Mouse (Mus musculus) small intestine, adult 2 months (tissue): ENCODE data around the gene Gm49378. TPM values are rescaled to one million over a fixed set of nuclear protein-coding genes. Genes with fewer than 3 reads are reported as not detected.
A peak's percentile ranks its signal among the peaks of the same experiment; 100 is the strongest.

Source experiments
- H3K27ac ChIP-seq: fragments of 200-500 bp; 2 replicates; pipeline ENCODE4 v1.5.1; 2012; ENCODE audit warnings: low read depth, low read length, control low read depth, inconsistent platforms; ENCODE audit not compliant: insufficient read depth
- H3K27me3 ChIP-seq: fragments of 200-500 bp; 2 replicates; pipeline ENCODE4 v1.6.1; 2012; ENCODE audit warnings: mild to moderate bottlenecking, moderate library complexity, low read length, inconsistent platforms; ENCODE audit not compliant: control insufficient read depth, insufficient read depth
- H3K36me3 ChIP-seq: fragments of 200-500 bp; 2 replicates; pipeline ENCODE4 v1.6.1; 2012; ENCODE audit warnings: mild to moderate bottlenecking, low read length, control low read depth, inconsistent platforms; ENCODE audit not compliant: control insufficient read depth, insufficient read depth
- H3K4me1 ChIP-seq: fragments of 200-500 bp; 2 replicates; pipeline ENCODE4 v1.6.1; 2012; ENCODE audit warnings: low read length, inconsistent platforms, mixed read lengths; ENCODE audit not compliant: control insufficient read depth, insufficient read depth, insufficient read length
- H3K4me3 ChIP-seq: fragments of 200-500 bp; 2 replicates; pipeline ENCODE4 v1.5.1; 2012; ENCODE audit warnings: low read depth, mild to moderate bottlenecking, control low read depth, inconsistent platforms, low read length, moderate library complexity
- CTCF ChIP-seq: fragments of 200-500 bp; IDR thresholded peaks from 2 replicates; pipeline ENCODE4 v1.5.1; 2012; ENCODE audit warnings: low read depth, mild to moderate bottlenecking, control low read depth, inconsistent platforms, low read length, moderate library complexity, mixed read lengths; ENCODE audit not compliant: insufficient replicate concordance, insufficient read length; ENCODE audit errors: extremely low read depth
- POLR2A ChIP-seq: fragments of 200-500 bp; IDR thresholded peaks from 2 replicates; pipeline ENCODE4 v1.6.1; 2012; ENCODE audit warnings: low read depth, mild to moderate bottlenecking, control low read depth, inconsistent platforms, low read length, moderate library complexity
- WGBS: fragments of 180-500 bp; shearing (Covaris S2); methylation state at CpG from one replicate; pipeline ENCODE4 v1.1.7; 2018; 5-methylcytosine and 5-hydroxymethylcytosine counted together
- polyA plus RNA-seq: library from polyadenylated mRNA; depleted of rRNA; stranded (reverse); fragments of >200 nt; gene quantifications from 2 replicates; pipeline ENCODE4 v1.2.3, GENCODE M21; 2012

Gene Gm49378
- polyA plus RNA-seq, 1 experiment, result 8.6 TPM

DNA sequence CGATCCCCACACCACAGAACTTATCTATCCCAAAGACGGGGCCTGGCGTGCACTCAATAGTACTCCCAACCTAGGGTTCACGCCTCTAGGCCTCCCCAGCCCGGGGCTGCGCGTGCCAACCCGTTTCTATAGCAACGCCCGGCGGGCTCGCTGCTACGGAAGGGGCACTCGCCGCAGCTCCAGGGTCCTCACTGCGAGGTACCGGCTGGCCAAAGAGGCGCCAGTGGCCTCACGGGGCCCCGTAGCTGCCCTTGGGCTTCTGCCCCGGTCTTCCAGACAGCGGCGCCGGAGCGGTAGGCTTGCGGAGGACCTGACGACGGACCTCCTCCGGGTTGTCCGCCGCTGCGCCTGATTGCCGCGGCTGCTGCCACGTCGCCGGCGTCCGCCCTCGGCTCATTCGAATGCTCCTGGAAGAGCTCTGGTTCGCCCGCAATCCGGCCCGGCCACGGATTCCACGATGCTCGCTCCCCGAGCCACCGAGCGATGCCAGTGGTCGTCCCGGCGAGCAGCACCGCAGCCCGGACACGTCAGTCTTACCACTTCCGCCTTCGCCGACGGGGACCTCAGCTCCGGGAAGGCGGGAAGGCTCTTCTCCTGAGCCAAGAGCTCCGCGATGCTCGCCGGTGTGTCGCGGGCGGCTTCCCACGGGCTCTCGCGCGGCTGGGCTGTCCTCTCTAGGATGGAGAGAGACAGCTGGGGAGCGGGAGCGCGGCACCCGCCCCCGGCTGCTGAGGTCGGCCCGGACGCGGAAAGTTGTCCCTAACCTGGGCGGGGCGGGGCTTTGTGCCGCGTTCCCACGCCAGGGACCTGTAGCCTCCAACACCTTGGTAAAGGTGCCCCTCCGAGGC, 5.6 kb upstream of the Gm49378 start, which contains the start of gene Tm9sf1:
Gene Tm9sf1, minus strand, starts transcription at position 747 of the 848 bp plus-strand sequence.
- Histone ChIP-seq H3K4me3 (peak within 1 kb of the TSS; percentile 93), H3K4me1 (peaks cover 11% of the 10 kb centered on the region; the same call in 1 of the 2 replicates), H3K36me3 (peaks cover 26% of the 10 kb centered on the region), H3K27me3 (no peaks in the 10 kb centered on the region), H3K27ac (peak within 1 kb of the TSS; percentile 97)
- WGBS, result under 1% methylated on average over 89 of the region's 89 CpGs
- TF ChIP-seq POLR2A, result peak; percentile 12; the same call in 1 of the 2 replicates
- no peak for TF ChIP-seq CTCF

DNA sequence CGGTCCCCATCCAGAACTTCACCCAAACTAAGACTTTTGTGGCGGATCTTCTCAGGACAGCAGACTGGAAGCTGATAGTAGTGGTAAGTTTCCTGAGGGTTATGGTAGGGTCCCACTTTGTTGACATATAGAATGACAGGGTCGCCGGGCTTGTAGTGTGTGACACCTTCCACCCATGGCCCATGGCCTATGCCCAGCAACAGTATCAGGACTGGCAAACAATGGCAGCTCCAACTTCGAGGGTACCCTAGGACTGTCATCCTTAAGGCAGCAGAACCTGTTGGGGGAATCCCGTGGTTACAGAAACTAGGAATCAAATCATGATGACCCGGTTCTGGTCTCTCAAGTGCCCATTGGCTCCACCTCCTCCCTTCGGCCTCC, 5.0 kb upstream of the Gm49378 start:
- Histone ChIP-seq H3K27ac (peak overlapping the region; percentile 97), H3K4me1 (peaks cover 11% of the 10 kb centered on the region; the same call in 1 of the 2 replicates), H3K36me3 (peaks cover 31% of the 10 kb centered on the region), H3K27me3 (no peaks in the 10 kb centered on the region), H3K4me3 (peak overlapping the region; percentile 93)
- 12% methylated on average over 8 of the region's 8 CpGs for WGBS
- TF ChIP-seq POLR2A (no peak), CTCF (no peak)

DNA sequence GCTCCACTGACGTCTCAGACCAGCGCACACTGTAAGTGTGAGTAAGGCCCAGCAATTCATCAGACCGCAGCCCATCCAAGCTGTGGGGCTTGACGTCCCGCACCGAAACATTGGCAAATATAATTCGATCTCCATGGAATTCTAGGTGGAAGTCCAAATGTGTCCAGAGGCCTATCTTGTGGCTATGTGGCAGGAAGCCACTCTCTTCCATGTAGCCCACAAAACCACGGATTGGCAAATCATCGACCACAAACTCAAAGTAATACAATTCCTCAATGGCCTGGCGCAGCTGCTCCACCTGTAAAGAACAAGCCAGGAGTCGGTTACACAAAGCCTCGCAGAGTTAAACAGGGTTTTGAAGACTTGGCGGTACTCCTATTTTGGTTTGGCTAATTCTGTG, 3.6 kb upstream of the Gm49378 start:
- TF ChIP-seq POLR2A, result no peak
- no peak for TF ChIP-seq CTCF
- Histone ChIP-seq H3K4me1 (peaks cover 11% of the 10 kb centered on the region; the same call in 1 of the 2 replicates), H3K27ac (no peak overlapping the region), H3K36me3 (peaks cover 32% of the 10 kb centered on the region), H3K27me3 (no peaks in the 10 kb centered on the region), H3K4me3 (no peak overlapping the region)
- WGBS, result 92% methylated on average over 13 of the region's 13 CpGs

DNA sequence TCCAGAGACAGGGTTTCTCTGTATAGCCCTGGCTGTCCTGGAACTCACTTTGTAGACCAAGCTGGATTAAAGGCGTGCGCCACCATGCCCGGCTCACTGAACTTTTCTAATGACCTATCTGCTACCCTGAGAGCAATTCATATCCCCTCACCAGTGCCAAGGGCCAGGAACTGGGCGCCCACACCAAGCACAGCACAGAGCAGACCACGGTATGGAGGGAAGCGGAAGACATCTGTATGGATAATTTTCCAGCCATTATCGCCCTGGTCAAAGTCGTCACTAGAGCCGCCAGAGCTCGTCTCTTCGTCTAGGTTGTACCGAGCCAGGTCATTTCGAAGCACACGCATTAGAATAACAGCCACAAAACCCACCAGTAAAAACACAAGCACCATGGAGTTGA, 3.1 kb upstream of the Gm49378 start:
- H3K36me3 ChIP-seq, result peaks cover 34% of the 10 kb centered on the region
- no peak overlapping the region for H3K27ac ChIP-seq
- no peak for TF ChIP-seq CTCF
- no peak for TF ChIP-seq POLR2A
- H3K4me3 ChIP-seq, result no peak overlapping the region
- no peaks in the 10 kb centered on the region for H3K27me3 ChIP-seq
- WGBS, result 96% methylated on average over 14 of the region's 14 CpGs
- H3K4me1 ChIP-seq, result peaks cover 11% of the 10 kb centered on the region; the same call in 1 of the 2 replicates

DNA sequence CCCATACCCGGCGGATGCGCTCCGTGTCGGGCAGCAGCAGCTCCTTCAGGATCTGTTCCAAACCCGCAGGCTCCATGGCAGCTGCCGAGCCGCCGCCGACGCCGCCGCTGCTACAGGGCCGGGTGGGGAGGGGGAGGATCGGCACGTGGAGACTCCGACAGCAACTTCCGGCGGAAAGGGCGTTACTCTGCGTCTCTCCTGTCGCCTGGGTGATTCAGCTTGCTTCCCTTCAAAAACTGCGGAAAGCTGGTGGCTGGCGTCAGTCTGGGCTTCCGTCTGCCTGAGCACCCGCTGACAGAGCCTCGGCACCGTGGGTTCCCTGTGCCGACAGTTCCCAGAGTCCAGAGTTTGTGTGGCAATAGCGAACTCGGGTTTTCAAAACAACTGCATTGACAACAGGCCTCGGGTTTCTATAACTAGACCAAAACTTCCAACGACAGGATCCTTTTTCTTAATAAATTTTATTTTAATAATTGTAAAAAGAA, 2.1 kb downstream of the Gm49378 start, which contains the start of gene Ipo4:
Gene Ipo4, minus strand, starts transcription at position 435 of the 485 bp plus-strand sequence.
- H3K27ac ChIP-seq, result no peak within 1 kb of the TSS; the same call in 1 of the 2 replicates
- H3K36me3 ChIP-seq, result peaks cover 45% of the 10 kb centered on the region
- WGBS, result 1% methylated on average over 33 of the region's 33 CpGs
- TF ChIP-seq POLR2A (peak; percentile 54; the same call in 1 of the 2 replicates), CTCF (no peak)
- no peaks in the 10 kb centered on the region for H3K27me3 ChIP-seq
- H3K4me3 ChIP-seq, result peak within 1 kb of the TSS; percentile 73
- H3K4me1 ChIP-seq, result peaks cover 2% of the 10 kb centered on the region; the same call in 1 of the 2 replicates

DNA sequence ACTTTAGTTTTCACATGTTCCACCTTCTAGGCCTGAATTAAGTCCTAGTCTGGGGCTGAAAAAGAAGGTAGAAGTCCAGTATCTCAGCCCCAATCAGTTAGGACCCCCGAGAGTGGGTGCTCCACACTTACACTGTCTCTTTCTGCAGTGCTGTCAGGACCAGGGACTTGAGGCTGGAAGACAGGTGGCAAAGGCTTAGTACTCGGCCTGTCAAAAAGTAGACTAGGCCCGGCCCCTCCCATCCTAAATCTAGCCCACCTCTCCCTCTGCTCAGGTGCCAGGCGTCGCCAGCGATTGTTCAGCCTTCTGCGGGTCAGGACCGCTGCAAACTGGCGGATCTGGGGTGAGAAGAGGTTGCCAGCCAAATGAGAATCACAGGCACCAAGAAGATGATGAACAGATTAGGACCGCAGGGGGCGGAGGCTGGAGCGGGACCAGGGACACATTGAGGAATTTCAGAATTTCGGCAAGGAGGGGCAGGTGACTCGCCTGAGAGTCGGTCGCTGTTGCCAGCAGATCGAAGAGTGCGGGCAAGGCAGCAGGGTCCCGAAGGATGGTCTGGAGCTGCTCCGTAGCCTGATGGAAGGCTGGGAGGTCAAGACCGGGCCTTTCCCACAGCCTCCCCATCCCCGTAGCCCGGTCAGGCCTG, 2.7 kb downstream of the Gm49378 start:
- WGBS, result 3% methylated on average over 23 of the region's 23 CpGs
- peaks cover 4% of the 10 kb centered on the region for H3K4me1 ChIP-seq
- H3K4me3 ChIP-seq, result peak overlapping the region; percentile 73
- no peaks in the 10 kb centered on the region for H3K27me3 ChIP-seq
- TF ChIP-seq POLR2A, result no peak
- TF ChIP-seq CTCF, result no peak
- H3K27ac ChIP-seq, result no peak overlapping the region; the same call in 1 of the 2 replicates
- H3K36me3 ChIP-seq, result peaks cover 41% of the 10 kb centered on the region

DNA sequence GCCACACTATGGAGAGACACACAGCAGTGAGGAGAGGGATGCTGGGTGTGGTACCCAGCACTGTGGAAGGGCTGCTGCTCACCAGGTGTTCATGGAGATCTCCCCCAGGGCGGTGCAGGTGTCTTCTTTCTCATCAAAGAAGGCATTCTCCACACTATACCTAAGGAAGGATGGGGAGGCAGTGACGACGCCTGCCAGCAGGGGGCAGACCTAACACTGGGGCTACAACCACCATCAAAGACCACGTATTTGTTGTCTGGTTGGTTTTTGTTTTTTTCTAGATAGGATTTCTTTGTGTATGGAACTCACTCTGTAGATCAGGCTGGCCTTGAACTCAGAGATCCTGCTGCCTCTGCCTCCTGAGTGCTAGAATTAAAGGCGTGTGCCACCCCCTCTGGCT, 8.4 kb downstream of the Gm49378 start:
- Histone ChIP-seq H3K27me3 (no peaks in the 10 kb centered on the region), H3K36me3 (peaks cover 51% of the 10 kb centered on the region), H3K4me1 (peaks cover 15% of the 10 kb centered on the region), H3K27ac (no peak overlapping the region), H3K4me3 (no peak overlapping the region)
- peak; percentile 73; the same call in 1 of the 2 replicates for TF ChIP-seq CTCF
- no peak for TF ChIP-seq POLR2A
- 32% methylated on average over 5 of the region's 5 CpGs for WGBS
